Mouse (Mus musculus) E14TG2a.4 (cell line): ENCODE data around the gene Gm3402.
"Not testable (repeated sequence)": the region's sequence is repeated elsewhere in the genome, so short reads cannot be mapped to it uniquely, and the experiment has no call there.

Experiments used
- CTCF ChIP-seq: conservative IDR thresholded peaks from 2 replicates; pipeline ENCODE4 v1.5.1; 2014; ENCODE audit warnings: low read length
- NANOG ChIP-seq: IDR thresholded peaks from 2 replicates; pipeline ENCODE4 v1.6.1; 2014; ENCODE audit warnings: borderline replicate concordance, low read length, mixed read lengths
- POU5F1 ChIP-seq: IDR thresholded peaks from 2 replicates; pipeline ENCODE4 v1.6.1; 2014; ENCODE audit warnings: low read length, borderline replicate concordance

GRCm38 (mm10) chr5:146481665-146482064 lies 32.3 kb upstream of the Gm3402 start, which contains the start of gene Gm6408:
- not testable (repeated sequence) for TF ChIP-seq CTCF, NANOG, POU5F1
